In genomic region chr14:56887514-56887880, GRCm38 (mm10) we compare ENCODE assay signal across 8 mouse cellular contexts. TPM values are rescaled to one million over a fixed set of nuclear protein-coding genes. Genes with fewer than 3 reads are reported as not detected.
A peak's percentile ranks its signal among the peaks of the same experiment; 100 is the strongest.
DNase-seq lines count a peak whose midpoint lies in the region; ATAC-seq and TF ChIP-seq lines count a peak whose summit lies in the region.

No protein-coding gene starts in this region.

- 0% methylated on average over 3 of the region's 3 CpGs for WGBS in bone marrow, adult 2 months
- WGBS in hindbrain, embryonic 13.5 days: 0% methylated on average over 3 of the region's 3 CpGs
- 0% methylated on average over 3 of the region's 3 CpGs for WGBS in midbrain, embryonic 15.5 days

- no peak for ATAC-seq in hindbrain, embryonic 13.5 days (ENCODE audit: low FRiP score)
- no peak for ATAC-seq in midbrain, embryonic 15.5 days (replicated peaks)

- peak overlapping the region; percentile 98 for H3K4me3 ChIP-seq in layer of hippocampus, adult 2 months
- H3K4me3 ChIP-seq in bone marrow, adult 2 months (replicated peaks; ENCODE audit: control insufficient read depth, low read depth, low read length): peak overlapping the region; percentile 69
- H3K4me3 ChIP-seq in hindbrain, embryonic 13.5 days: peak overlapping the region; percentile 63
- peak overlapping the region; percentile 91 for H3K4me3 ChIP-seq in midbrain, embryonic 15.5 days

- DNase-seq in layer of hippocampus, adult 2 months (ENCODE audit: low spot score in 2 of 2): no peak
- DNase-seq in layer of hippocampus, adult 11-12 months (ENCODE audit: low spot score): no peak
- no peak for DNase-seq in thymus, postnatal 25 days
- DNase-seq in thymus, postnatal 36 days: no peak
- no peak for DNase-seq in left cerebral cortex, postnatal 10 days (ENCODE audit: extremely low spot score in 1 of 2, low spot score in 2 of 2)

- TF ChIP-seq CTCF in layer of hippocampus, adult 2 months (conservative IDR thresholded peaks at IDR 0.05): no peak
- no peak for TF ChIP-seq CTCF in bone marrow, adult 2 months (IDR thresholded peaks at IDR 0.05; ENCODE audit: control insufficient read depth, insufficient read depth, low read length)

- H3K36me3 ChIP-seq in hindbrain, embryonic 13.5 days: peaks cover 9% of the 10 kb centered on the region
- no peaks in the 10 kb centered on the region for H3K36me3 ChIP-seq in midbrain, embryonic 15.5 days (replicated peaks)

- TF ChIP-seq POLR2A in bone marrow, adult 2 months (IDR thresholded peaks at IDR 0.05; ENCODE audit: borderline replicate concordance, control insufficient read depth, low read depth, low read length): no peak

- H3K27ac ChIP-seq in layer of hippocampus, adult 2 months: peak overlapping the region; percentile 98
- H3K27ac ChIP-seq in bone marrow, adult 2 months (ENCODE audit: control insufficient read depth, insufficient read depth, low read depth, low read length, poor library complexity): peak overlapping the region; percentile 96
- H3K27ac ChIP-seq in hindbrain, embryonic 13.5 days: peak overlapping the region; percentile 99
- peak overlapping the region; percentile 99 for H3K27ac ChIP-seq in midbrain, embryonic 15.5 days

- peak overlapping the region; percentile 62 for H3K4me2 ChIP-seq in hindbrain, embryonic 13.5 days
- H3K4me2 ChIP-seq in midbrain, embryonic 15.5 days: peak overlapping the region; percentile 63

- peak overlapping the region; percentile 95 for H3K9ac ChIP-seq in hindbrain, embryonic 13.5 days
- peak overlapping the region; percentile 93 for H3K9ac ChIP-seq in midbrain, embryonic 15.5 days

- H3K4me1 ChIP-seq in bone marrow, adult 2 months (ENCODE audit: control insufficient read depth, insufficient read depth, low read length): no peaks in the 10 kb centered on the region
- peaks cover 27% of the 10 kb centered on the region for H3K4me1 ChIP-seq in hindbrain, embryonic 13.5 days (replicated peaks)
- H3K4me1 ChIP-seq in midbrain, embryonic 15.5 days: peaks cover 26% of the 10 kb centered on the region

- no peaks in the 10 kb centered on the region for H3K9me3 ChIP-seq in hindbrain, embryonic 13.5 days
- no peaks in the 10 kb centered on the region for H3K9me3 ChIP-seq in midbrain, embryonic 15.5 days

- no peaks in the 10 kb centered on the region for H3K27me3 ChIP-seq in hindbrain, embryonic 13.5 days
- no peaks in the 10 kb centered on the region for H3K27me3 ChIP-seq in midbrain, embryonic 15.5 days (replicated peaks)

- intact Hi-C loops in left cerebral cortex, postnatal 10 days (cut with DNase I): loop anchor here (10.0 kb wide), 1 partner anchor 73 kb away; the partner anchor contains the start of gene Zmym5

RNA-seq across cellular contexts. Expression of gene Zmym2, which starts 1.0 kb away (rescaled TPM):
- 100 to 1,000 TPM in 1 of 2 experiments, 10 to 100 TPM in 1; 93.1 to 103 TPM for total RNA-seq in layer of hippocampus, adult 2 months (2021)
- 10.1 and 15.5 TPM in 2 replicates for polyA plus RNA-seq in bone marrow, adult 2 months (2011; ENCODE audit: insufficient read depth, insufficient read length, low replicate concordance, missing spikeins)
- 70.1 and 77.0 TPM in 2 replicates for polyA plus RNA-seq in hindbrain, embryonic 13.5 days (2015; fragmentation: Nextera tagmentation; extraction: Ambion mirVana)
- 61.4 and 65.0 TPM in 2 replicates for polyA plus RNA-seq in midbrain, embryonic 15.5 days (2015; fragmentation: Nextera tagmentation; extraction: Ambion mirVana)
- 10 to 100 TPM; 82.9 to 88.8 TPM for total RNA-seq in left cerebral cortex, postnatal 10 days (2021)
